Mouse (Mus musculus): Measurements from ENCODE around the gene Trim25.

- TF ChIP-seq POLR2A (IDR thresholded peaks at IDR 0.05; ENCODE audit: control insufficient read depth in 1 of 2, insufficient read depth in 1 of 2, low read depth in 1 of 2, low read length in 2 of 2, poor library complexity in 1 of 2) (no peak; a peak in 1 of 4 replicates), CTCF (IDR thresholded peaks at IDR 0.05 in 2 of 3, conservative IDR thresholded peaks at IDR 0.05 in 1 of 3; ENCODE audit: control insufficient read depth in 1 of 3, insufficient read depth in 1 of 3, low read depth in 2 of 3, low read length in 3 of 3, poor library complexity in 1 of 3, severe bottlenecking in 1 of 3) (no peak), SIN3A (IDR thresholded peaks at IDR 0.05; ENCODE audit: low read length) (no peak), MAFK (IDR thresholded peaks at IDR 0.05; ENCODE audit: borderline replicate concordance, low read depth, low read length) (no peak), USF1 (IDR thresholded peaks at IDR 0.05; ENCODE audit: low read depth, low read length) (no peak), MAX (IDR thresholded peaks at IDR 0.05; ENCODE audit: low read length) (no peak)
Observed at GRCm38 (mm10) chr11:89001569-89001968, 2.4 kb downstream of the Trim25 start.
